Mouse (Mus musculus): ENCODE results near the gene Gm9736. TPM values are rescaled to one million over a fixed set of nuclear protein-coding genes. Genes with fewer than 3 reads are reported as not detected.
A peak's percentile ranks its signal among the peaks of the same experiment; 100 is the strongest.
"Not testable (repeated sequence)": the region's sequence is repeated elsewhere in the genome, so short reads cannot be mapped to it uniquely, and the experiment has no call there.

Gene Gm9736
- total RNA-seq, 2 experiments from 2014 or later, result not detected

- peak; percentile 44 for TF ChIP-seq CTCF (conservative IDR thresholded peaks at IDR 0.05)
- Histone ChIP-seq H3K4me3 (no peak overlapping the region), H3K27ac (no peak overlapping the region)
- no peak for DNase-seq (ENCODE audit: low spot score in 2 of 2)
These were observed 2.3 kb upstream of the Gm9736 start for GRCm38 (mm10) chr10:77753448-77753847.

GRCm38 (mm10) chr10:77752312-77752711 lies 1.2 kb upstream of the Gm9736 start:
- not testable (repeated sequence) for H3K4me3 ChIP-seq; H3K27ac ChIP-seq; DNase-seq (ENCODE audit: low spot score in 2 of 2)
- TF ChIP-seq CTCF (conservative IDR thresholded peaks at IDR 0.05), result peak; percentile 10; the same call in 1 of the 2 replicates

DNA sequence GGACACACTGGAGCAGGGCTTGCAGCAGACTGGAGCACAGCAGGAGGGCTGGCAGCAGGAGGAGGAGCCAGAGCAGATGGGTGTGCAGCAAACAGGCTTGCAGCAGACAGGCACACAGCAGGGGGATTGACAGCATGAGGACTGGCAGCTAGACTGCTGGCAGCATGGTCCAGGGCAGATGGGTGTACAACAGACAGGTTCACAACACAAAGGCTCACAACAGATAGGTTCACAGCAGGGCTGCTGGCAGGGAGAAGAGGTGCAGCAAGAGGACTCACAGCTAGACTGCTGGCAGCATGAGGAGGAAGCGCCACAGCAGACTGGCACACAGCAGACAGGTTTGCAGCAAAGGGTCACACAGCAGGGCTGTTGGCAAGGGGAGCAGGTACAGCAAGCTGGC lies 468 bp downstream of the Gm9736 start:
- not testable (repeated sequence) for DNase-seq (ENCODE audit: low spot score in 2 of 2); H3K4me3 ChIP-seq; H3K27ac ChIP-seq

GRCm38 (mm10) chr10:77741924-77742688 lies 9.0 kb downstream of the Gm9736 start, which contains the start of gene Gm18596:
TSS of gene Gm18596 (minus strand) at chr10:77742638.
- not testable (repeated sequence) for DNase-seq (ENCODE audit: low spot score in 2 of 2); H3K27ac ChIP-seq; H3K4me3 ChIP-seq

DNA sequence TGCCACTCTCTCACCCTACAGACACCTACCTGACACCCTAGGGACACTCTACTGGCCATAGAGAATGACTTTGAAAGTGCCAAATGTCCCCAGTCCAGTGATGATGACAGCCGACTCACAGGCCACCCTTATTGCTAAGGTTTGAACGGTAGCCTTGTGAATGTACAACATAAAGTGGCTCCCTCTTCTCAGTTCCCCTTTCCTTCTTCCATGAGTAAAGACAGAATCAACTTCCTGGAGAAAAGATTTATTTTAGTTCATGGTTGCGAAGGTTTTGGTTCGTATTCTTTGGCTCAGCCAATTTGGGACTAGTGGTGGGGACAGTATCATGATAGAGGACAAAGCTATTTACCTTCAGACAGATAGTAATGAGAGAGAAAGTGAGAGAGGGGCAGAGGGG lies 12.2 kb downstream of the Gm9736 start:
- TF ChIP-seq CTCF (conservative IDR thresholded peaks at IDR 0.05), result no peak
- no peak overlapping the region for H3K27ac ChIP-seq
- H3K4me3 ChIP-seq, result no peak overlapping the region
- DNase-seq (ENCODE audit: low spot score in 2 of 2), result no peak

DNA sequence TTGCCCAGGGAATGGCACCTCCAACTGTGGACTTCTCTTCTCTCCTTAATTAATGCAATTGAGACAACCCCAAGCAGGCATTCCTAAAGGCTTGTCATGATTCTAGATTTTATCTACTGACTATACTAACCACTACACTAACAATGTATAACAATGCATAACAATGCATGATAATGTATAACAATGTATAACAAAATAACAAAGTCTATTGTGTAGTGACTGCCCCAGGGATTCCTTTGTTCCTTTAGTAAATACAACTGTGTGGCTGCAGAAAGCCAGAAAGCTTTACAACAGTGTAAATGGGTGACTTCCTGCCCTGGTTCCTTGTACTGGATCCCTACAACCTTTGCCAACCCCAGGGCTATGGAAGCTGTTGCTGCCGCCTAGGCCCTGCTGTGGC lies 15.2 kb downstream of the Gm9736 start:
- H3K27ac ChIP-seq, result no peak overlapping the region
- DNase-seq (ENCODE audit: low spot score in 2 of 2), result no peak
- no peak overlapping the region for H3K4me3 ChIP-seq
- TF ChIP-seq CTCF (conservative IDR thresholded peaks at IDR 0.05), result no peak

GRCm38 (mm10) chr10:77729241-77729640 lies 21.9 kb downstream of the Gm9736 start:
- DNase-seq (ENCODE audit: low spot score in 2 of 2), result no peak
- peak; percentile 60 for TF ChIP-seq CTCF (conservative IDR thresholded peaks at IDR 0.05)
- Histone ChIP-seq H3K4me3 (no peak overlapping the region), H3K27ac (no peak overlapping the region)

- TF ChIP-seq CTCF (conservative IDR thresholded peaks at IDR 0.05), result peak; percentile 61
- no peak for DNase-seq (ENCODE audit: low spot score in 2 of 2)
These were observed 22.9 kb downstream of the Gm9736 start for GRCm38 (mm10) chr10:77728280-77728679.

DNA sequence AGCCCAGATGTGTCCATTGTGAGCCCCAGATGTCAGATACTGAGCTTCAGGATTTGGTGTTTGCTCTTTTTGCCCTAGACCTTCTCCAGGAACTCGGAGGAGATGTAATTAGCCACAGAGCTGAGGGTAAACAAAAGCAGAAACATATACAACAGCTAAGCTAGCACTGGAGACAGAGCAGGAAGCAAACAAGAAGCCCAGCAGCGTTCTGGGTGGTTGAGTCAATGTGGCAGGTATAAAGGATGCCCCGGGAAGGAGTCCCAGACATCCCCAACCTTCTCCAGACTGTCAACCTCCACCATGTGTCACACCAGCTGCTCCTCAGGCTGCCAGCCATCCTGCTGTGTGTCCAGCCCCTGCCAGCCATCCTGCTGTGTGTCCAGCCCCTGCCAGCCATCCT lies 25.0 kb downstream of the Gm9736 start, which contains the start of gene Gm10100:
Gene Gm10100 (plus strand): TSS at position 301 of the 400 bp plus-strand sequence.
- DNase-seq (ENCODE audit: low spot score in 2 of 2), result no peak
- TF ChIP-seq CTCF (conservative IDR thresholded peaks at IDR 0.05), result no peak
- H3K27ac ChIP-seq, result no peak within 1 kb of the TSS
- no peak within 1 kb of the TSS for H3K4me3 ChIP-seq

More at GRCm38 (mm10) chr10:77728280-77728679, 22.9 kb downstream of the Gm9736 start:
- no peak overlapping the region for H3K4me3 ChIP-seq
- H3K27ac ChIP-seq, result no peak overlapping the region

- Histone ChIP-seq H3K27ac (no peak overlapping the region), H3K4me3 (no peak overlapping the region)
- DNase-seq (ENCODE audit: low spot score in 2 of 2), result no peak
- peak; percentile 47 for TF ChIP-seq CTCF (conservative IDR thresholded peaks at IDR 0.05)
These were observed 26.3 kb downstream of the Gm9736 start for GRCm38 (mm10) chr10:77724855-77725254.

- H3K4me3 ChIP-seq; DNase-seq (ENCODE audit: low spot score in 2 of 2); H3K27ac ChIP-seq: not testable (repeated sequence)
These were observed 30.9 kb downstream of the Gm9736 start, which contains the start of gene Krtap12-1 for GRCm38 (mm10) chr10:77720299-77720698. TSS of gene Krtap12-1 (plus strand) at chr10:77720599.

GRCm38 (mm10) chr10:77715507-77715906 lies 35.6 kb downstream of the Gm9736 start, which contains the start of gene Gm10142:
TSS of gene Gm10142 (plus strand) at chr10:77715807.
- TF ChIP-seq CTCF (conservative IDR thresholded peaks at IDR 0.05), result no peak
- no peak for DNase-seq (ENCODE audit: low spot score in 2 of 2)
- Histone ChIP-seq H3K4me3 (no peak within 1 kb of the TSS), H3K27ac (no peak within 1 kb of the TSS)

DNA sequence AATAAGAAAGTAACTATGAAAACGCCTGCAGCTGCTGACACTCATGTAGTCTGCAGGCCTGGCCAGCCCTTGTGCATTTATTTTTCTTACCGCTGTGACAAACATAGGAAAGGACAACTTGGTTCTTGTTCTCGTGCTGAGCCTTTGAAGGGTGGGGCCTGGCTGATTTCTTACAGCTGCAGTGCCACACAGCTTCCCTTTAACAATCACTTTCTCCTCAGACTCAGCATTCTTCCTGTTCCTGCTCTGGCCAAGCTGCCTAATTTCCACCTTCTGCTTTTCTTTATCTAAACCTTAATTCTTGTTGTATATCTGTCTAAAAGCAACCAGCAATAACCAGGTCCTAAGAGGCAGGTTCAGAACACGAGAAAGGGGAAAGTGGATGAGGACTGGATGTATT lies 37.4 kb downstream of the Gm9736 start:
- H3K4me3 ChIP-seq, result no peak overlapping the region
- TF ChIP-seq CTCF (conservative IDR thresholded peaks at IDR 0.05), result no peak
- no peak overlapping the region for H3K27ac ChIP-seq
- DNase-seq (ENCODE audit: low spot score in 2 of 2), result no peak

DNA sequence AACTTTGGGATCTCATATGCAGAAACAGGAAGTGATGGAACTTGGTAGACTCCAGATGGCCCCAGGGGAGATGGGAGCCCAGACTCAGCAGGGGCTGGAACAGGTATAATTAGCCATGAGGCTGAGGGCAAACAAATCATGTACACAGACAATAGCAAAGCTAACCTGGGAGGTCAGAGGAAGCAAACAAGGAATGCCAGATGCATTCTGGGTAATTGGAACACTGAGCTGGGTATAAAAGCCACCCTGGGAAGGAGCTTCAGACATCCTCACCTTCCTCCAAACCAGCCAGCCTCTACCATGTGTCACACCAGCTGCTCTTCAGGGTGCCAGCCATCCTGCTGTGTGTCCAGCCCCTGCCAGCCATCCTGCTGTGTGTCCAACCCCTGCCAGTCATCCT lies 40.0 kb downstream of the Gm9736 start, which contains the start of gene Gm10024:
Gene Gm10024 (plus strand): TSS at position 301 of the 400 bp plus-strand sequence.
- not testable (repeated sequence) for H3K4me3 ChIP-seq; DNase-seq (ENCODE audit: low spot score in 2 of 2)

More for the DNA sequence above, 40.0 kb downstream of the Gm9736 start, which contains the start of gene Gm10024:
- H3K27ac ChIP-seq, result not testable (repeated sequence)
